Mouse (Mus musculus): ENCODE data around the gene Ophn1. TPM values are rescaled to one million over a fixed set of nuclear protein-coding genes. Genes with fewer than 3 reads are reported as not detected.

Gene Ophn1
- polyA plus RNA-seq, 1 experiment: 42.4 TPM

DNA sequence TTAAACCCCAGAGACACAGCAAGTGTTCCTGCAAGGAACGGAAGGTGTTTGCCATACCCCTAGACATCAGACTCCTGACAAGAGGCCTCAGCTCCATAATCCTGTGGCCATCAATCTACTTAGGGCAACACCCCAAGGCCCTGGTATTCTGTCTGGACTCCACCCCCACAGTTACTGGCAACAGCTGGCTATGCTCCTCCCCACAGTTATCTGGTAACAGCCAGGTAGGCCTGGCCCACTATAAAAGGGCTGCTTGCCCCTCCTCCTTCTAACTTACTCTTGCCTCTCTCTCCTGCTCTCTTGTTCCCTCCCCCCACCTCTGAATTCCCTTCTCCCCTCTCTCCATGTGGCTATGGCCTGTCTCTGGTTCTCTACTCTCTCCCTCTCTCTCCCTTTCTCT lies 344.4 kb downstream of the Ophn1 start:
- Histone ChIP-seq H3K4me3 (ENCODE audit: insufficient read depth, low read length) (no peak overlapping the region), H3K27ac (ENCODE audit: insufficient read depth, low read depth, low read length) (no peak overlapping the region), H3K4me1 (ENCODE audit: control insufficient read depth, insufficient read depth, low read length) (no peaks in the 10 kb centered on the region)
- no peak for TF ChIP-seq CTCF (IDR thresholded peaks at IDR 0.05; ENCODE audit: low read depth, low read length)
- TF ChIP-seq POLR2A (IDR thresholded peaks at IDR 0.05; ENCODE audit: borderline replicate concordance, low read depth, low read length): no peak

DNA sequence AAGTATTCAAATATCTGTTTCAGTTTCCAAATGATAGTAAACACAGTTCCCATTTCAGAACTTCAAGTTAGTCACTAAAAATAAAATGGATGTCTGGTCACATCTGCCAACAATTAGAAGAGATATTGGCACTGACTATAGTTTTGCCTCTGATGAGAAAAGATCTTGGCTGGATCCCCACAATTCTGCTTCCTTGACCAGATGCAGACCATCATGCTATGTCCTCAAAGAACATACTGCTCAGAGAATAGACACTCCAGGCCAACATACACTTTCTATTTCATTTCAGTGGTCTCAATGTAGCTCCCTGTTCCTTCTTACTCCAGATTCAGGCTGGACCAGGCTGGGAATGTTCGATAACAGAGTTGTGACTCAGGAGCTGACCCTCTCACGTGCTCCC lies 375.5 kb downstream of the Ophn1 start:
- Histone ChIP-seq H3K4me1 (ENCODE audit: control insufficient read depth, insufficient read depth, low read length) (no peaks in the 10 kb centered on the region), H3K27ac (ENCODE audit: insufficient read depth, low read depth, low read length) (no peak overlapping the region), H3K4me3 (ENCODE audit: insufficient read depth, low read length) (no peak overlapping the region)
- no peak for TF ChIP-seq POLR2A (IDR thresholded peaks at IDR 0.05; ENCODE audit: borderline replicate concordance, low read depth, low read length)
- TF ChIP-seq CTCF (IDR thresholded peaks at IDR 0.05; ENCODE audit: low read depth, low read length): no peak

- Histone ChIP-seq H3K4me1 (ENCODE audit: control insufficient read depth, insufficient read depth, low read length) (no peaks in the 10 kb centered on the region), H3K27ac (ENCODE audit: insufficient read depth, low read depth, low read length) (no peak overlapping the region), H3K4me3 (ENCODE audit: insufficient read depth, low read length) (no peak overlapping the region)
- no peak for TF ChIP-seq CTCF (IDR thresholded peaks at IDR 0.05; ENCODE audit: low read depth, low read length)
- no peak for TF ChIP-seq POLR2A (IDR thresholded peaks at IDR 0.05; ENCODE audit: borderline replicate concordance, low read depth, low read length)
These were observed 376.4 kb downstream of the Ophn1 start for GRCm38 (mm10) chrX:98514359-98514904.

Other genes with a start within 250 kb of the Ophn1 start
- gene Yipf6, start 45.3 kb upstream of the Ophn1 start, polyA plus RNA-seq (2012; ENCODE audit: insufficient read depth, insufficient read length, missing spikeins): 21.8 and 31.6 TPM in 2 replicates
- 50.1 and 57.4 TPM in 2 replicates for gene Stard8, start 112.2 kb upstream of the Ophn1 start, polyA plus RNA-seq (2012; ENCODE audit: insufficient read depth, insufficient read length, missing spikeins)
- gene Efnb1, start 245.1 kb upstream of the Ophn1 start, polyA plus RNA-seq (2012; ENCODE audit: insufficient read depth, insufficient read length, missing spikeins): 1.9 and 2.7 TPM in 2 replicates